Mouse (Mus musculus) forebrain, embryonic 16.5 days (tissue): ENCODE data around the gene Plgrkt. TPM values are rescaled to one million over a fixed set of nuclear protein-coding genes. Genes with fewer than 3 reads are reported as not detected.

Experiments
- ATAC-seq: fragments of 200-750 bp; cut with Nextera tagmentation; 2 replicates; pipeline ENCODE4 v1.8.0; 2017; ENCODE audit warnings: mild to moderate bottlenecking, moderate library complexity
- H3K27ac ChIP-seq: fragments of 300-500 bp; sonication (generic); 2 replicates; pipeline ENCODE4 v1.5.1; 2014; ENCODE audit warnings: low read length, control low read depth
- H3K27me3 ChIP-seq: fragments of 300-500 bp; sonication (generic); replicated peaks from 2 replicates; pipeline ENCODE4 v1.6.1; 2014; ENCODE audit warnings: low read length; ENCODE audit not compliant: control insufficient read depth, insufficient read depth
- H3K36me3 ChIP-seq: fragments of 300-500 bp; sonication (generic); 2 replicates; pipeline ENCODE4 v1.6.1; 2014; ENCODE audit not compliant: control insufficient read depth, insufficient read depth
- H3K4me1 ChIP-seq: fragments of 300-500 bp; sonication (generic); replicated peaks from 2 replicates; pipeline ENCODE4 v1.6.1; 2014; ENCODE audit warnings: low read length; ENCODE audit not compliant: control insufficient read depth, insufficient read depth
- H3K4me2 ChIP-seq: fragments of 300-500 bp; sonication (generic); 2 replicates; pipeline ENCODE4 v1.6.1; 2014; ENCODE audit warnings: mild to moderate bottlenecking, low read length, control low read depth
- H3K4me3 ChIP-seq: fragments of 300-500 bp; sonication (generic); replicated peaks from 2 replicates; pipeline ENCODE4 v1.5.1; 2014; ENCODE audit warnings: mild to moderate bottlenecking, low read length, control low read depth
- H3K9ac ChIP-seq: fragments of 300-500 bp; sonication (generic); replicated peaks from 2 replicates; pipeline ENCODE4 v1.6.1; 2014; ENCODE audit warnings: low read depth, low read length, control low read depth
- H3K9me3 ChIP-seq: fragments of 300-500 bp; sonication (generic); 2 replicates; pipeline ENCODE4 v1.6.1; 2016; ENCODE audit warnings: low read length; ENCODE audit not compliant: control insufficient read depth
- WGBS: fragments of 180-500 bp; shearing (Covaris S2); extraction: QIAGEN DNeasy Blood & Tissue Kit; methylation state at CpG from one replicate; pipeline ENCODE4 v1.1.7; 2014; 5-methylcytosine and 5-hydroxymethylcytosine counted together
- polyA plus RNA-seq: library from polyadenylated mRNA; unstranded; fragments of >200 nt; fragmentation: Nextera tagmentation; extraction: Ambion mirVana; gene quantifications from 2 replicates; pipeline ENCODE4 v1.2.1, GENCODE M21; 2015

The Plgrkt gene
- polyA plus RNA-seq, 1 experiment from 2014 or later, result 101 TPM

DNA sequence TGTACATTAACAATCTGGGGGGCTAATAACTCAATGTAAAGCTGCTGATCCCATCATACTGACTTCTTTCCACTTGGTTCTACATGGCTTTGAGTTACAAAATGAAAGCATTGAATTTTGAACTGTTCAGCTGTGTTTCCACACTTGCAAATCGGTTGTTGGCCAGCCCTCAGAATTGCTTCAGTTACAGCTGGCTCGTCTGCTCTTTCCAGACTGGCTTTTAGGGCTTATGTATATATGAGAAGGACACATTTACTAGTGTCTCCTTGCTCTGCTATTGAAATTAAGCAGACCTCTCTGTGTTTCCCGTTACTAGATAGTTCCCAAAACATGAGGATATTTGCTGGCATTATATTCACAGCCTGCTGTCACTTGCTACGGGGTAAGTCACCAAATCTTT, 4.9 kb upstream of the Plgrkt start:
- WGBS, result 54% methylated on average over 4 of the region's 4 CpGs
- no peaks in the 10 kb centered on the region for H3K9me3 ChIP-seq
- H3K9ac ChIP-seq, result no peak overlapping the region
- H3K27me3 ChIP-seq, result no peaks in the 10 kb centered on the region
- peak overlapping the region; percentile 17; the same call in 1 of the 2 replicates for H3K4me2 ChIP-seq
- peak; percentile 78 for ATAC-seq
- no peak overlapping the region for H3K4me3 ChIP-seq
- H3K27ac ChIP-seq, result no peak overlapping the region
- H3K36me3 ChIP-seq, result no peaks in the 10 kb centered on the region
- peaks cover 11% of the 10 kb centered on the region for H3K4me1 ChIP-seq

DNA sequence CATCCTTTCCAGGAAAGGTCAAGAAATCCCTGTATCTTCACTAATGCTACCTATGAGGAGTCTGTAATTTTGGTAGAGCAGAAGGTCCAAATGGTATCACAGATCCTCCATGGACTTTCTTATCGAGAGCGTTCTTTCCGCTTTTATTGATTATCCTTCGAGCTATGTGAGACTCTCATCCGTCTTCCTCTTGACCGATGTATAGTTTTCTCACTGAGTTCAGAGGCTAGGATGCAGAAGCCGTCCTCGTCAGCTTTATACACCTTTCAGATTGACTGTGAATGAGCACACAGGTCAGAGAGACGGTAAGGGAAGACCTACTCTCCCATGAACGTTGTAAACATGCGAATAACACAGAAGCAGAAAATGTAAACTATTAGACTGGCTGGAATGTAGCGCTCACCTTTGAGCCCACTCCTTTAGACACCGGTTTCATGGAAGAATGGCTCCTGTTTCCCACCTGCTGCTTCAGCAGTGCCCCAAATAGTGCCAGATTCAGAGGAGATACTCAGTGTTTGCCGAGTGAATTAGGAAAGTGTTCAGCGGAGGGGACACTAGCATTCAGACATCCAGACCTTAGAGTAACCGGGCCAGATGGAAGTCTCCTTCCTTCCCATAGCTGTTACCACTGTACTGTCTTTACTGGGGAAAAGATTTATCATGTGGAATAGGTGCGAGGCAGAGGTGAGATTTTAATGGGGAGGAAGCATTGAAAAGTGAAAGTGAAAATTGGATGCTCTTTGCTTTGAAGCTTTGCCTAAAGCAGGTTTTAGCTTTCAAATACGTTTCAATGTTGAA, 4.3 kb upstream of the Plgrkt start:
- WGBS, result 79% methylated on average over 18 of the region's 18 CpGs
- Histone ChIP-seq H3K4me3 (no peak overlapping the region), H3K27me3 (no peaks in the 10 kb centered on the region), H3K9ac (no peak overlapping the region), H3K4me2 (peak overlapping the region; percentile 17; the same call in 1 of the 2 replicates), H3K36me3 (no peaks in the 10 kb centered on the region), H3K27ac (no peak overlapping the region), H3K9me3 (no peaks in the 10 kb centered on the region), H3K4me1 (peaks cover 12% of the 10 kb centered on the region)
- ATAC-seq, result no peak

GRCm38 (mm10) chr19:29370545-29371283, 3.5 kb upstream of the Plgrkt start:
- peaks cover 12% of the 10 kb centered on the region for H3K4me1 ChIP-seq
- no peak for ATAC-seq
- H3K36me3 ChIP-seq, result no peaks in the 10 kb centered on the region
- H3K9me3 ChIP-seq, result no peaks in the 10 kb centered on the region
- WGBS, result 93% methylated on average over 7 of the region's 7 CpGs
- H3K27ac ChIP-seq, result no peak overlapping the region
- H3K4me3 ChIP-seq, result no peak overlapping the region
- H3K9ac ChIP-seq, result no peak overlapping the region
- H3K4me2 ChIP-seq, result no peak overlapping the region
- H3K27me3 ChIP-seq, result no peaks in the 10 kb centered on the region

DNA sequence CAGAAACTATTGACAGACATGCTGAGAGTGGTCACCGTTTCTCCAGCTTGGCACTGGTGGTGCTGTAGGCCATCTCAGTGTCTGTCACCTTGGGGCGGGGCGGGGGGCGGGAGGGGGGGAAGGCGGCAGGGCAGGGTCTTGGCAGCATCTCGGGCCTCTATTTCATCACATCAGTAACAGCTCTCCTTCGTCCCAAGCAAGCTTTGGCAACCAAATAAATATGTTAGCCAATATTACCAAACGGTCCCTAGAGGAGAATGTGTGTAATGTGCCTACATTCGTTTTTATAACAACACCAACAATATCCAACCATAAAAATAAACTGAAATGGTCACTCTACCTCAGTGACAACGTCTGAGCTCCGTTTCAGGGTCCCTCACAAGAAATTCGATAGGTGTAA, 2.9 kb upstream of the Plgrkt start:
- WGBS, result 69% methylated on average over 12 of the region's 12 CpGs

GRCm38 (mm10) chr19:29368671-29369309, 1.6 kb upstream of the Plgrkt start:
- WGBS, result 83% methylated on average over 3 of the region's 3 CpGs
- no peaks in the 10 kb centered on the region for H3K27me3 ChIP-seq

More for the DNA sequence above, 2.9 kb upstream of the Plgrkt start:
- Histone ChIP-seq H3K9me3 (no peaks in the 10 kb centered on the region), H3K4me1 (peaks cover 12% of the 10 kb centered on the region), H3K36me3 (no peaks in the 10 kb centered on the region), H3K27ac (no peak overlapping the region), H3K9ac (no peak overlapping the region), H3K4me2 (no peak overlapping the region), H3K27me3 (no peaks in the 10 kb centered on the region), H3K4me3 (no peak overlapping the region)
- no peak for ATAC-seq

GRCm38 (mm10) chr19:29368041-29368440, 851 bp upstream of the Plgrkt start:
- Histone ChIP-seq H3K9me3 (no peaks in the 10 kb centered on the region), H3K4me3 (no peak overlapping the region), H3K4me2 (no peak overlapping the region), H3K4me1 (peaks cover 12% of the 10 kb centered on the region), H3K27me3 (no peaks in the 10 kb centered on the region), H3K36me3 (no peaks in the 10 kb centered on the region), H3K27ac (no peak overlapping the region), H3K9ac (no peak overlapping the region)
- WGBS, result 92% methylated on average over 2 of the region's 2 CpGs
- no peak for ATAC-seq

More at GRCm38 (mm10) chr19:29368671-29369309, 1.6 kb upstream of the Plgrkt start:
- Histone ChIP-seq H3K27ac (no peak overlapping the region), H3K9ac (no peak overlapping the region), H3K4me2 (no peak overlapping the region), H3K4me1 (peaks cover 12% of the 10 kb centered on the region), H3K36me3 (no peaks in the 10 kb centered on the region), H3K4me3 (no peak overlapping the region), H3K9me3 (no peaks in the 10 kb centered on the region)
- ATAC-seq, result no peak

DNA sequence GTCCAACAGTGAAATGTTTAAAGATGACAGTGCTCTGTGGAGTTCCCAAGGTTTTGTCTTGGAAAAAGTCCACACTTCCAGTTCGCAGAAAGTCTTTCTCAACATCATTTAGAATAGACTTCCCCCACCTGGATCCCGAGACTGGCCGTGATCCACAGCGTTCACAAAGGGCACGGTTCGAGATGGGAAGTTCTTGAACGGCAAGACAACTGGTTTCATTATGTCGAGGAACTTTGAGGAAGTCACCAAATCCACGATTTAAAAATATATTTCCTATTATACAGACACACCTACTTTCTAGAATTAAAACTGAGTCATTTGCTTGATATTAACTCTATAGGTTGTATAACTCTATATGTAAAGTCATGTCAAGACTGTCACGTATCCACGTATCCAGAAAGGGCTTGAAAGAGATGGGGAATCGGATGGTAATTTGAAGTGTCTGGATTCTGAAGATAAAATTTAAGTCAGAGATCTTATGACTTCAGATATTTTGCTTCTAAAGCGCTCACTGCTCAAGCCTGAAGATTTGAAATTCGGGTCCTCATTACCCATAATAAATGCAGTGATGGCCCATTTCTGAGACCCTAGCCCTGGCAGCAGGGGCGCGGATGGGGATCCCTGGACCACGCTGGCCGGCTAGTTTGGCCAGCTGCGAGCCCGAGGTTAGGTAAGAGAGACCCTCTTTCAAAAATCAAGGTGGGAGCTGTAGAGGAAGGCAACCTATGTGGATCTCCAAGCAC, 793 bp downstream of the Plgrkt start:
- Histone ChIP-seq H3K9me3 (no peaks in the 10 kb centered on the region), H3K9ac (no peak overlapping the region), H3K36me3 (no peaks in the 10 kb centered on the region), H3K4me3 (peak overlapping the region; percentile 49), H3K4me2 (peak overlapping the region; percentile 93), H3K4me1 (peaks cover 14% of the 10 kb centered on the region), H3K27ac (no peak overlapping the region), H3K27me3 (no peaks in the 10 kb centered on the region)
- WGBS, result 63% methylated on average over 20 of the region's 20 CpGs
- ATAC-seq, result no peak

DNA sequence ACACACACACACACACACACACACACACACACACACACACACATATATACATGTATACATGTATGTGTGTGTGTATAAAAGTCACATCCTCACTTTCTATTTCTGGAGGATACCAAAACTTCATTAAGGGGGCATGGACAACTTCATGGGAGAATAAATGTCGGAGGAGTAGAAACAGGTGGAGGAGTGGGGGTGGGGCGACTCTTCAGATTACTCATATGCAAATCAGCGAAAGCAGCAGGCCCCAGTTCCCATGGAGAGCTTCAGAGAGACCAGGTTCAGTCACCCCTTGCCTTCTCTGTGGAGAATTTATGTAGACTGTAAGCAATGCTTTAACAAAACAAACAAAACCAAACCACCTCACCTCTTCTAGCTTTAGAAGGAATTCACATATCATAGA, 2.1 kb downstream of the Plgrkt start:
- WGBS, result 27% methylated on average over 3 of the region's 3 CpGs

More for the DNA sequence above, 2.1 kb downstream of the Plgrkt start:
- Histone ChIP-seq H3K4me2 (no peak overlapping the region), H3K27me3 (no peaks in the 10 kb centered on the region), H3K4me3 (no peak overlapping the region), H3K9me3 (no peaks in the 10 kb centered on the region), H3K36me3 (no peaks in the 10 kb centered on the region), H3K4me1 (peaks cover 22% of the 10 kb centered on the region), H3K27ac (no peak overlapping the region), H3K9ac (no peak overlapping the region)
- no peak for ATAC-seq
